Mouse (Mus musculus) left cerebral cortex, adult 8-10 months (tissue): ENCODE measurements around the gene Mef2c. TPM values are rescaled to one million over a fixed set of nuclear protein-coding genes. Genes with fewer than 3 reads are reported as not detected.

ENCODE experiments used
- DNase-seq, 2 experiments: peaks; one replicate each; pipeline ENCODE4 v3.0.0; 2022; ENCODE audit warnings: low spot score in 2 of 2
- total RNA-seq, 4 experiments: library from RNA; stranded (reverse); gene quantifications; 2 replicates each; pipeline ENCODE4 v1.2.4; 2022

The Mef2c gene
- total RNA-seq, 4 experiments from 2014 or later, result 548 to 660 (median 570) TPM

DNA sequence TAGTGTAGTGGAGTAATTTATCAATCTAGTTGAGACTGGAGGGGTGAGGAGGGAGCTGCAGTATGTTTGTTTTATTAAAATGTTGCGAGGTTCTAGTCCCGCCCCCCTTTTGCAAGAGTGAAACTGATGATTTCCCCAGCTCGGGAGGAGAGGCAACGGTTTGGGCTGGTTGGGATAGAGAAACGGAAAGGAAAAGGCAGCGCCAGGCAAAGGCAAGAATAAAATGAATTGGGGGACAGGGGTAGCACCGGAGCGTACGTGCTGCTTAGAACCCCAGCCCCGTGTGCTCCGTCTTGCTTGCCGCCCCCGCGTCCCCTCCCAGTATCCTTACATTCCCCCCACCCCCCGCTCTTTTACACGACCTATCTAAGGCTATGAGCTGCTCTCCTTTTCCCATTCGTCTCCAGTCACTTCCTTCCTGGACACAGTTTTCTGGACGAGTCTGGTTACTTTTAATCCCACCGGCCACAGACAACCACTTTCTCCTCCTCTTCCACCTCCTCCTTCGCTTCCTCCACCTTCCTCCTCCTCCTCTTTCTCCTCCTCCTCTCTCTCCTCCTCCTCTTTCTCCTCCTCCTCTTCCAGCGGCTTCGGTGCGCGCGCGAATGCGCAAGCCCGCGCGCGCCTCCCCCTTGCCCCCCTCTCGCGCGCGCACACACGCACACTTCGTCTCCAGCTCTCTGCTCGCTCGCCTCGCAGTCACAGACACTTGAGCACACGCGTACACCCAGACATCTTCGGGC lies 20.5 kb downstream of the Mef2c start:
- DNase-seq, result peak in 1 of 2 experiments; percentile 54

DNA sequence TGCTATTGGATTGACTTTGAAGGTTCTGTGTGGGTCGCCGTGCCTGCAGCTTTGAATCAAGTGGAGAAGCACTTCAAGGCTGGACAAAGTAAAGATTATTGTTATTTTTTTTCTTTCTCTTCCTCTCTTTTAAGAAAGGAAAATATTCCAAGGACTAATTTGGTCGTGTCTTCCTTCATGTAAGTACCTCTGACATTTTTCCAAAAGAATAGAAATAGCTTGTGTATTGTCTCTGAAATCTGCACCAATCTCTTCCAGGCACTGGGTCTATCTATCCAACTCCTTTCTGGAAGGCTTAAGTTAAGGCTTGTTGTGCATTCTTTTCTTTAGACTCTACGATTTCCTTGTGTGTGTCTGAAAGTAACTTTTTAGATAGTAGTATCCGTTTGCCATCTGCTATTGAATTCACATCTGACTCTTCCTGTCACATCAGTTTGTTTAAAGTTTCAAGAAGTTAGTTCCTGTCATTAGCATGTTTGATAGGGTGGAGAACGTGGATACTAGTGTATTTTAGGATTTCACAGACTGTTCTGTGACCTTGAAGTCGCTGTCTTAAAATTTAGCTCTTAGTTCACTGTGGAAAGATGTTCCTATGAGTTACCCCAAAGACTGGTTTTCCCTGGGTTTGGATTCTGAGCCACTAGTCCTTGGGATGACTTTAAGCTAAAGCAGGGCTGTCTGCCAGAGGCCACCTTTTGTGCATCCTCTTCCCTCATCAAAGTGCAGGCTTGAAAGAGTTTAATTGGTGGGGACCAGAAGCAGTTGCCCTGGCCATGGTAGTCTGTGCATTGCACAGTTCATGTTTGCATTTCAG lies 21.3 kb downstream of the Mef2c start:
- no peak for DNase-seq

DNA sequence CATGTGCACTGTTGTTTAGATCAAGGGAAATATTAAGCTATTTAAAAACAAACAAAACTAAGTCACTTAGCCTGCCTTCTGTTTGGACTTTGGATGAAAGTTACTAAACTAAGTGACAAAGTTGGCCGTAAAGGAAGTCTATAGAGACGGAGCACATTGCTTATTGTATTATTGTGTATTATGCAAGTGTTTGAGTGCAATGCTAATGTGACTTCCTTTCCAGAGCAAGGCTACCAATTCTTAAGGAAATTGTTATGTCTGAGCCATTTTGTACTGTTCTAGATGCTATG lies 21.8 kb downstream of the Mef2c start:
- no peak for DNase-seq

DNA sequence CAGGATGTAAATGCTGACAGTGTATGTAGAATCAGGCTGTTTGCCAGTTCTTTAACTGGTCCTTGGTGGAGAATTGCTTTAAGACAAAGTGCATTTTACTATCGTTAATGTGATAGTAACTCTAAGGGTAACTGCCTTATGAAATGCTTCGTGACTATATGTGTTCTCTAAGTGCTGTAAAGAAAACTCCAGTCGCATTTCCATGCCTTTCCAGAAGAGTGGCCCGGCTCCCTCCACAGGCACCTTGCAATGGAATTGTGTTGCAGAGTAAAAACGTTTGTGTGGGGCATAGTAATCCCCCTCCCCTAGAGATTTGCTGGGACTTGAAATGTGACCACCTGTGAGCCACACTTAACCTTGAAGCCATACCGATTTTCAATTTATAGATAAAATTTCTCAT lies 22.2 kb downstream of the Mef2c start:
- DNase-seq, result no peak

GRCm38 (mm10) chr13:83527921-83528320 lies 24.1 kb downstream of the Mef2c start:
- DNase-seq, result no peak

GRCm38 (mm10) chr13:83529729-83530314 lies 26.0 kb downstream of the Mef2c start:
- DNase-seq, result no peak

DNA sequence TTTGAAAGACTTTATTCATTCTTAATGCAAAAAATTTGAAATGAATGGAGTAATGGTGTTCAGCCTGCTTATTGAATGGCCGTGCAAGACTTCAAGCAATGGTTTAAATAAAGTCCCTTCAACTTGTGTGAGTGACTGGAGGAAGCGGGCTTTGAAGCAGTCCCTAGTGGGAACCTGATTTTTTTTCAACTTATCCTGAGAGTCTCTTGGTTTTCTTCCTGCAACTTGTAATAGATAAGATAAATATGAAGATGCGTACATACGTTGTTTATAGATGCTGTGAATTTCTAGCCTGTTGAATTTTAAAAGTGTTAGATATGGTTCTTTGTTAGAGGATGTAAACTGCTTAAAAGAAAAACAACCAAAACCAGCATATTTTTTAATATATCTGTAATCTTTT lies 27.1 kb downstream of the Mef2c start:
- no peak for DNase-seq

- DNase-seq, result no peak
Measured at GRCm38 (mm10) chr13:83531968-83532591, 28.2 kb downstream of the Mef2c start.

- DNase-seq, result no peak
Measured at GRCm38 (mm10) chr13:83536361-83536760, 32.5 kb downstream of the Mef2c start.

- DNase-seq, result no peak
Measured at GRCm38 (mm10) chr13:83537163-83537562, 33.3 kb downstream of the Mef2c start.

GRCm38 (mm10) chr13:83539921-83540320 lies 36.1 kb downstream of the Mef2c start:
- DNase-seq, result no peak

- no peak for DNase-seq
Measured at GRCm38 (mm10) chr13:83542666-83543065, 38.8 kb downstream of the Mef2c start.

DNA sequence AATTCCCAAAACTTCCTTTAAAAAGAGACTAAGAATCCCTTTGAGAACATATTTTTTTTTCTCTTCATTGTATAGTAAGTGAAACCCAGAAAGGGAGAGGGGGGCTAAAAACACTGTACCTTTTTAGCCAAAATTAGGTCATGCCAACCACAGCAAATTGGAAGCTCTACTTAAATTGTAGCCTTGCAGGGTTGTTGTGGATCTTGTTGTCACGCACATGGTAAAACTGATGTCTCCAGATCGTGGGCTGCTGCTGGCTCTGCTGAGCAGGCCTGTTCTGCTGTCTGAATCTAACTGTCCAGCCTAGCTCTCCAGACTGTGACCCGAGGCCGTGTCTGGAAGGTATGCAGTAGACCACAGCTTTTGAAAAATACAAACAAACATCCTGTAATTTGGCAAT lies 40.9 kb downstream of the Mef2c start:
- DNase-seq, result no peak

DNA sequence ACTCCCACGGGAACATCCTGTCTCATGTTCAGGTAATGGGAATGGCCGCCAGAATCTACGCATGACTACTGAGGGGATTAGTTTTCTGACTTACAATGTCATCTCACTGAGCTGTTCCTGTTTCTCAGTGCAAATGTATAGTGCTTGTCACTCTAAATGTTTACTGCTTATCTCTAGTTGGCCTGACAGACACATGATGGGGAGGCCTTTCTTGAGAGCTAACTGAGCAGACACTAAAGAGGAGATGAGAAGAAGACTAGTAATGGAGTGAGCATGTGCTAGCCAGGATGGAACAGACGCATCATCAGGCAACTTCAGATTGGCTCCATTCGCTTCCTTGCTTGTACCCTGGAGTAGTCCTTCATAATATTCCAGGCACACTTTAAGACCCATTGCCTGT lies 43.0 kb downstream of the Mef2c start:
- DNase-seq, result no peak

- no peak for DNase-seq
Measured at GRCm38 (mm10) chr13:83551259-83551658, 47.4 kb downstream of the Mef2c start.

DNA sequence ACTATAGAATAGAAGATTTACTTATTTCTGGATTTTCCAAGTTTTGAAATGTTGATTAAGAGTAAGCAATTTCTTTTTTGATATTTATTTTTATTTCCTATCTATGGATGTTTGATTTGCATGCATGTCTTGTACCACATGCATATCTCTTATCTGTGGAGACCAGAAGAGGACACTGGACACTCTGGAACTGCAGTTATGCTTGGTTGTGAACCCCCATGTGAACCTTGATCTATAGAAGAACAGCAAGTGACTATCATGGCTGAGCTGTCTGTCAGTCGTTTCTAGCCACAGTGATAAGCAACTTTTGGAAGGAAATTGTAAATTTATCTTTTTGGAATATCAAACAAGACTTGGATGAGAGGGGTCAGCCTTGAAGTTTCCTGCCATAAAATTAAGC lies 48.2 kb downstream of the Mef2c start:
- DNase-seq, result no peak

DNA sequence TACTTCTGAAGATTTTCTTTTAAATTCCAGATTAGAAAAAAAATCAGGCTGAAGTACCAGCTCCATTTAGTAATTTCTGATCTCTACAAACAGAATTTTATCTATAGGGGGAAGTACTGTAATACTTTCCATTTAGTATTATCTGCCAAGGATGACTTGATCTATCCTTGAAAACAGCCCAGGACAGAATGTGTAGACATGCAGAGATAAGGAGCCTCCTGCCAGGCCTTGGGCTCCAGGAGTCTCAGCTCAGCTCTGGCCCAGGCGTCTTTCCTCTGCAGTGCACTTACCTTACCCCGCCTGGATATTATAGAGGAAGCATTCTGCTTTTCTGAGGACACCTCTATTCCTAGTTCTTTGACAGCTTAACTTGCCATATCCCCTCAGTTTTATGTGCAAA lies 59.4 kb downstream of the Mef2c start:
- no peak for DNase-seq

- no peak for DNase-seq
Measured at GRCm38 (mm10) chr13:83565732-83566131, 61.9 kb downstream of the Mef2c start.

DNA sequence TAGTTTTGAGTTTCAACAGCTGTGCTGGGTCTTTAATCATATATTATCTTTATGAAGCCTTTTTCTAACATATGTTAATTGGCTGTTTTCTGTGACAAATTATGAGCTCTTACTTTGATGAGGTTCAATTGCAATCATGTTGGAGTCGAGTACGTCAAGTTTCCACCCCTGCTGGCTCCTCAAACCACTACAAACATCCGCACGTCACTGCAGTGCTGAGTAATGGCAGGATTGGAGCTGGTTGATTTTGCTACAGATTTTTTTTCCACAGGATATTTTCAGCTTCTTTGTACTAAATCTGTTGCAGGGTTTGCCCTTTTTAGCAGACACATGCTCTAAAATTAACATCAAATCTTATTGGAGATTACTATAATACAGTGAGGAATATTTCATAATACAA lies 62.3 kb downstream of the Mef2c start:
- no peak for DNase-seq

DNA sequence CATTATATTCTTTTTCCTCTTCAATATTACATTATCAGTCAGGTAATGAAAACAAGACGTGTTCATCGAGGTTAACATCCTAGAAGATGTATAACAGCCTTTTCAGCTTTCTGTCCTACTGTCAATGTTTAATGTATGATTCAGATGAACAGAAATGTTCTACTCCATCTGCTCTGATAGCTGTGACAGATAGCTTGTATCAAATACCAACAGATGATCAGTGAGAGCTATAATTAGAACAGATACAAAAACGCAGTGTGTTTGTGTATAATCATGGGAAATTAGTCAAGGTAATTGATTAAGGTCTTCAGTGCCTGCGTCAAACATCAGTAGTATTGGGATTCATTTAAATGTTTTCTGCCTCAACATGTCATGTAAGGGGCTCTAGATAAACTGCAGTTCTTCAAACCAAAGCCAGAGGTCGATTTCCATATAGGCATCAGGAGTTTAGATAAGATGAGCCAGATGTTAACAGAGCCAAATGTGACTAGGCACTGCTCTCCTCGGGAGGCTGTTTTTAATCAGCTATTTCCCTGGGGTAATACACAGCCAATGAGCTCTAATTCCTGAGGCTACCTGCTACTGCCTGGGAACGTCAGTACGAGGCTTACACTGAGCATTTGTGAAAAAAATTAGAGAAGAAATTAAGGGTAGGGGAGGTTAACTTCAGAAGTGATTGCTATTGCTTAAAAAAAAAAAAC lies 63.1 kb downstream of the Mef2c start:
- no peak for DNase-seq

DNA sequence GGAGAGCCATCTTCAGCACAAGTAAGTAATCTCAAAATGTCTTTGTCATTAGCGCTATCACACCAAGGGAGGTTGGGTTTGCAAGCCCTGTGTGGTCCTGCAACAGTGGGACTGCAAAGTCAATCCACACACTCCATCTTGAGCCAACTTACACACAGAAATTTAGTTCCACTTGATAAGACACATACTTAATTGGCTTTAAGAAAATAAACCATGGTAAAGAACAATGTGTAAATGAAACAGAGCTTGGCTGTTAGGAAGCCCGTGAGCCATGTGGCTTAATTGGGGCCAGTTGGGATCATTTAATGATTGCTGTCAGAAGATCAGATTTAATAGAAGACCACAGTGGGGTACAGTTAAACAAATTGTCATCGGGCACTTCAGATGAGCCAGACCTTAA lies 63.8 kb downstream of the Mef2c start:
- DNase-seq, result no peak
